Mouse (Mus musculus): Measurements from ENCODE around the gene Try10.
"Not testable (repeated sequence)": the region's sequence is repeated elsewhere in the genome, so short reads cannot be mapped to it uniquely, and the experiment has no call there.

Gene Try10

DNA sequence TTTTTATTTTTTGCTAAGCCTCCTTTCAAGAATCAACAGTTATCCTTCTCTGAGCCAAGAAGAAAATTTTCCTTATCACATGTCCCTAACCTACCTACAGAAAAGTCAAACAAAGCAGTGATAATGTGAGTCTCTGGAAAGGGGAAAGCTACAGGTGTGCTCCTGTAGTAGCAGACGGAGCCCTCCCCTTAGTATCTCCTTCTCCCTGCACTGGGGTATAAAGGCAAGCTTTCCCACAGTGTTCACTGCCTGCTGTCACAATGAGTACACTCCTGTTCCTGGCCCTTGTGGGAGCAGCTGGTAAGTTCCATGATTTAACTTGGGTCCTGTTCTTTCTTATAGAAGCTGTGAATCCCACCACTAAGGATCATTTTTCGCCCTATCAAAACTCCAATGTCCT lies at the start of gene Try10:
Try10 (plus strand) TSS at position 174 of the 400 bp plus-strand sequence.
- DNase-seq = no peak

DNA sequence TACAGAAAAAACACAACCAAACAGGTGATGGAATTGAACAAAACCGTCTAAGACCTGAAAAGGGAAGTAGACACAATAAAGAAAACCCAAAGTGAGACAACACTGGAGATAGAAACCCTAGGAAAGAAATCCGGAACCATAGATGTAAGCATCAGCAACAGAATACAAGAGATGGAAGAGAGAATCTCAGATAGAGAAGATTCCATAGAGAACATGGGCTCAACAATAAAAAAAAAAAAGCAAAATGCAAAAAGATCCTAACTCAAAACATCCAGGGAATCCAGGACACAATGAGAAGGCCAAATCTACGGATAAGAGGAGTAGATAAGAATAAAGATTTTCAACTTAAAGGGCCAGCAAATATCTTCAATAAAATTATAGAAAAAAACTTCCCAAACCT lies 37.2 kb upstream of the Try10 start, which contains the start of gene Try5:
Try5 (minus strand) TSS at position 101 of the 400 bp plus-strand sequence.
- not testable (repeated sequence) for DNase-seq

- not testable (repeated sequence) for DNase-seq
Observed at GRCm38 (mm10) chr6:41373772-41374171, 19.9 kb downstream of the Try10 start.

GRCm38 (mm10) chr6:41377578-41377977 lies 23.7 kb downstream of the Try10 start, which contains the start of gene Prss3:
TSS of gene Prss3 (minus strand) at chr6:41377678.
- DNase-seq = not testable (repeated sequence)

GRCm38 (mm10) chr6:41386781-41387180 lies 32.9 kb downstream of the Try10 start:
- no peak for DNase-seq

- DNase-seq = not testable (repeated sequence)
Observed at GRCm38 (mm10) chr6:41391640-41392039, 37.7 kb downstream of the Try10 start.

DNA sequence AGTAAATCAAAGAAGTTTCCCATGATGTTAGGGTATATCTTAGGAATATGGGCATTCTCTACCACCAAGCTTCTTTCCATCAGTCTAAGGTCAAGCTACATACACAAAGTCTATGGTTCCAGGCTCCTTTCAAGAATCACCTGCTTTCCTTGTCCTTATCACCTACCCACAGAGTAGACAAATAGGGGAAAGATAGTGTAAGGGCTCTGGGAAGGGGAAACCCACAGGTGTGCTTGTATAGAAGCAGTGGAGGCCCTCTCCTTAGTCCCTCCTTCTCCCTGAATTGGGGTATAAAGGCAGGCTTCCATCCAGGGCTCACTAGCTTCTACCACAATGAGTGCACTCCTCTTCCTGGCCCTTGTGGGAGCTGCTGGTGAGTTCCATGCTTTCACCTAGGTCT lies 38.2 kb downstream of the Try10 start, which contains the start of gene Gm5771:
Gm5771 (plus strand) TSS at position 301 of the 400 bp plus-strand sequence.
- DNase-seq = not testable (repeated sequence)
